Mouse (Mus musculus): Measurements from ENCODE around the gene Stk38l. TPM values are rescaled to one million over a fixed set of nuclear protein-coding genes. Genes with fewer than 3 reads are reported as not detected.

The Stk38l gene
- polyA plus RNA-seq, 1 experiment, result not detected

GRCm38 (mm10) chr6:146746577-146746976 lies 21.8 kb downstream of the Stk38l start:
- 34% methylated on average over 5 of the region's 5 CpGs for WGBS
- Histone ChIP-seq H3K4me3 (ENCODE audit: insufficient read depth, low read depth, low read length) (no peak overlapping the region), H3K4me1 (ENCODE audit: control insufficient read depth, insufficient read depth, low read length) (peaks cover 2% of the 10 kb centered on the region; the same call in 1 of the 2 replicates), H3K27ac (ENCODE audit: insufficient read depth, low read depth, low read length) (no peak overlapping the region)
- TF ChIP-seq POLR2A (IDR thresholded peaks at IDR 0.05; ENCODE audit: insufficient read depth, low read depth, low read length), result no peak
- TF ChIP-seq CTCF (IDR thresholded peaks at IDR 0.05; ENCODE audit: insufficient read depth, low read depth, low read length), result no peak

DNA sequence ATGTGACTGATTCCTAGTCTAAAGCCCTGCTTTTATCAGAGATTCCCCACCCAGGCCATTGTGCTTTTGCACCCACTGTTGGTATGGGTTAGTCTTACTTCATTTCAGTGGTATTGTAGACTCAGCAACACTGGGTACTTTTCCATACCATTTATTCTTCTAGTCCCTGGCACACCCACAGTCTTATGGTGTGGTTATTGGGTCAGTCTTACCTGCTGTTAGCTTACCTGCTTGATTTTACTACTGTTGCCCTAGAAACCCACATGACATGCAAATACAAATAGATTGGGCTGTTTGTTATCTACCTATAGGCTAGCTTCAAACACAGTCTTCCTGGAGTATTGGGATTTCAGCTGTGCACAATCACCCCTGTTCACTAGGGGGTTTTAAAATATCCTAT lies 22.3 kb downstream of the Stk38l start:
- Histone ChIP-seq H3K4me3 (ENCODE audit: insufficient read depth, low read depth, low read length) (no peak overlapping the region), H3K4me1 (ENCODE audit: control insufficient read depth, insufficient read depth, low read length) (peaks cover 4% of the 10 kb centered on the region), H3K27ac (ENCODE audit: insufficient read depth, low read depth, low read length) (no peak overlapping the region)
- no peak for TF ChIP-seq POLR2A (IDR thresholded peaks at IDR 0.05; ENCODE audit: insufficient read depth, low read depth, low read length)
- TF ChIP-seq CTCF (IDR thresholded peaks at IDR 0.05; ENCODE audit: insufficient read depth, low read depth, low read length), result no peak

GRCm38 (mm10) chr6:146748271-146748670 lies 23.5 kb downstream of the Stk38l start:
- TF ChIP-seq POLR2A (IDR thresholded peaks at IDR 0.05; ENCODE audit: insufficient read depth, low read depth, low read length), result no peak
- TF ChIP-seq CTCF (IDR thresholded peaks at IDR 0.05; ENCODE audit: insufficient read depth, low read depth, low read length), result no peak

GRCm38 (mm10) chr6:146751671-146752070 lies 26.9 kb downstream of the Stk38l start:
- H3K27ac ChIP-seq (ENCODE audit: insufficient read depth, low read depth, low read length), result peak overlapping the region; percentile 15; the same call in 1 of the 2 replicates
- 76% methylated on average over 1 of the region's 1 CpGs for WGBS
- H3K4me1 ChIP-seq (ENCODE audit: control insufficient read depth, insufficient read depth, low read length), result peaks cover 11% of the 10 kb centered on the region
- no peak overlapping the region for H3K4me3 ChIP-seq (ENCODE audit: insufficient read depth, low read depth, low read length)
- no peak for TF ChIP-seq CTCF (IDR thresholded peaks at IDR 0.05; ENCODE audit: insufficient read depth, low read depth, low read length)
- no peak for TF ChIP-seq POLR2A (IDR thresholded peaks at IDR 0.05; ENCODE audit: insufficient read depth, low read depth, low read length)

More at GRCm38 (mm10) chr6:146748271-146748670, 23.5 kb downstream of the Stk38l start:
- Histone ChIP-seq H3K4me3 (ENCODE audit: insufficient read depth, low read depth, low read length) (no peak overlapping the region), H3K4me1 (ENCODE audit: control insufficient read depth, insufficient read depth, low read length) (peaks cover 8% of the 10 kb centered on the region), H3K27ac (ENCODE audit: insufficient read depth, low read depth, low read length) (no peak overlapping the region)
- WGBS, result 100% methylated on average over 1 of the region's 1 CpGs

GRCm38 (mm10) chr6:146752178-146752577 lies 27.4 kb downstream of the Stk38l start:
- 89% methylated on average over 2 of the region's 2 CpGs for WGBS
- TF ChIP-seq POLR2A (IDR thresholded peaks at IDR 0.05; ENCODE audit: insufficient read depth, low read depth, low read length) (no peak), CTCF (IDR thresholded peaks at IDR 0.05; ENCODE audit: insufficient read depth, low read depth, low read length) (no peak)
- no peak overlapping the region for H3K4me3 ChIP-seq (ENCODE audit: insufficient read depth, low read depth, low read length)

GRCm38 (mm10) chr6:146752612-146753011 lies 27.8 kb downstream of the Stk38l start:
- TF ChIP-seq POLR2A (IDR thresholded peaks at IDR 0.05; ENCODE audit: insufficient read depth, low read depth, low read length), result no peak
- no peak for TF ChIP-seq CTCF (IDR thresholded peaks at IDR 0.05; ENCODE audit: insufficient read depth, low read depth, low read length)
- H3K4me1 ChIP-seq (ENCODE audit: control insufficient read depth, insufficient read depth, low read length), result peaks cover 13% of the 10 kb centered on the region
- H3K4me3 ChIP-seq (ENCODE audit: insufficient read depth, low read depth, low read length), result no peak overlapping the region
- 26% methylated on average over 1 of the region's 1 CpGs for WGBS
- H3K27ac ChIP-seq (ENCODE audit: insufficient read depth, low read depth, low read length), result no peak overlapping the region

More at GRCm38 (mm10) chr6:146752178-146752577, 27.4 kb downstream of the Stk38l start:
- Histone ChIP-seq H3K27ac (ENCODE audit: insufficient read depth, low read depth, low read length) (peak overlapping the region; percentile 15; the same call in 1 of the 2 replicates), H3K4me1 (ENCODE audit: control insufficient read depth, insufficient read depth, low read length) (peaks cover 13% of the 10 kb centered on the region)

GRCm38 (mm10) chr6:146753560-146754160 lies 28.9 kb downstream of the Stk38l start:
- no peak for TF ChIP-seq POLR2A (IDR thresholded peaks at IDR 0.05; ENCODE audit: insufficient read depth, low read depth, low read length)
- TF ChIP-seq CTCF (IDR thresholded peaks at IDR 0.05; ENCODE audit: insufficient read depth, low read depth, low read length), result no peak
- peaks cover 13% of the 10 kb centered on the region for H3K4me1 ChIP-seq (ENCODE audit: control insufficient read depth, insufficient read depth, low read length)
- WGBS, result 40% methylated on average over 2 of the region's 2 CpGs
- H3K27ac ChIP-seq (ENCODE audit: insufficient read depth, low read depth, low read length), result peak overlapping the region; percentile 46; the same call in 1 of the 2 replicates
- H3K4me3 ChIP-seq (ENCODE audit: insufficient read depth, low read depth, low read length), result no peak overlapping the region

GRCm38 (mm10) chr6:146755136-146755535 lies 30.3 kb downstream of the Stk38l start:
- Histone ChIP-seq H3K4me3 (ENCODE audit: insufficient read depth, low read depth, low read length) (no peak overlapping the region), H3K27ac (ENCODE audit: insufficient read depth, low read depth, low read length) (no peak overlapping the region), H3K4me1 (ENCODE audit: control insufficient read depth, insufficient read depth, low read length) (peaks cover 13% of the 10 kb centered on the region)
- WGBS, result 96% methylated on average over 2 of the region's 2 CpGs
- no peak for TF ChIP-seq POLR2A (IDR thresholded peaks at IDR 0.05; ENCODE audit: insufficient read depth, low read depth, low read length)
- TF ChIP-seq CTCF (IDR thresholded peaks at IDR 0.05; ENCODE audit: insufficient read depth, low read depth, low read length), result no peak

DNA sequence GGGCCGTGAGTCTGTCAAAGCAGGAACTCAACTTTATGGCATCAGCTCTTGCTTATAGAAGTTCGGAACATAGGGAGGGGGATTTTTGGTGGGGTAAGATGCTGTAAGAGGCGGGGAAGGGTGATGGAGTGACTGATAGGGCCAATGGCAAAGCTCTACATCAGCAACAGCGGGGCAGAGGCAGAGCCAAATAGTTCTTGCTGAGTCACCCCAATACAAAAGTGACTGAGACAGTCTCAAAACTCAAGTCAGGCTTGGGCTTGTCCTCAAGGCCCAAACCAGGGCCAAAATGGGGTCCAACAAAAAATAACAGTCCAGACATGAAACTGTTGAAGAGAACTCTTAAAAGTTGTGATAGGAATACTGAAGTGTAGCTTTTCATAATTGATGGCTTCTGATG lies 30.9 kb downstream of the Stk38l start:
- 97% methylated on average over 4 of the region's 4 CpGs for WGBS
- Histone ChIP-seq H3K4me1 (ENCODE audit: control insufficient read depth, insufficient read depth, low read length) (peaks cover 13% of the 10 kb centered on the region), H3K27ac (ENCODE audit: insufficient read depth, low read depth, low read length) (no peak overlapping the region), H3K4me3 (ENCODE audit: insufficient read depth, low read depth, low read length) (no peak overlapping the region)
- TF ChIP-seq CTCF (IDR thresholded peaks at IDR 0.05; ENCODE audit: insufficient read depth, low read depth, low read length), result no peak
- TF ChIP-seq POLR2A (IDR thresholded peaks at IDR 0.05; ENCODE audit: insufficient read depth, low read depth, low read length), result no peak

Measured in olfactory bulb, adult 2 months (tissue).